ENCODE assay signal across 9 mouse cellular contexts in the genomic region with DNA sequence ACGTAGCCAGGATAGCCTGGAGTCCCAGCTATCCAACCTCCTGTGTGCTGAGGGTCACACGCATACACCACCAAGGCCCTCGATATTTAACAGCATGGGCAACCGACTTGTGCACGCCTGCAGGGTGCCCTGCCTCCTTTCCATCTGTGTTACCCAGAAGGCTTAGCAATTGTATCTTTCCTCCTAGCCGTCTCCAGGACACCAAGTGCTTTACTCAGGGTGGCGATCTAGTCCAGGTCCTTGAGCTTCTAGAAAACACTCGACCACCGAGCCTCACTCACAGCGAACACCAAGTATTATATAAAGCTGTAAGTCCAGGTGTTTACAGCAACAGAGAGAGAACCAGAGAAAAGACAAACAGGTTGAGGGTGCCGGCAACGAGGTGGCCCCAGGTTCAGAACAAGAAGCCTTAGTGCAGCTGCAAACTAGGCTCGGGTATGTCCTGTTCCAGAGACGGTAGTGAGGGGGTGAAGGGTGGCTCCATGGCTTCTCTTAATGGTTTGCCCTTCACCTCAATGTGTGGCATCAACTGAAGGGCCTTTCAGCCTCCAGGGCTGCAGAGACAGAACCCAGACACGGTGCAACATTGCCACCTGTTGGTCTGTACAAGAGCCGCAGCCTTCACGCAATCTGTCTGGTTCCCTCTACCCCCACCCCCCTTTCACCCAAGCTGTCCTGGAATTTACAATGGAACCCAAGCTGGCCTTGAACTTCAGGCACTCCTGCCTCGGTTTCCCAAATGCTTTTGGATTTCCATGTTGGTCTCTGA. TPM values are rescaled to one million over a fixed set of nuclear protein-coding genes. Genes with fewer than 3 reads are reported as not detected.
DNase-seq lines count a peak whose midpoint lies in the region; ATAC-seq and TF ChIP-seq lines count a peak whose summit lies in the region.
"Had no signal": no experiment of that assay in that cellular context is flagged by ENCODE, and none has a peak within 500 bp of the region (broad histone marks: within the 10 kb centered on the region; RNA-seq: fewer than 3 reads in every experiment).

No protein-coding gene starts in this region.

- peak; percentile 67 for ATAC-seq in granulocyte monocyte progenitor cell, adult 5-6 weeks (replicated peaks; ENCODE audit: poor library complexity, severe bottlenecking)
- 0 out of 2 replicates have a peak, but pooled peaks have one; percentile 33 for ATAC-seq in liver, embryonic 14.5 days (ENCODE audit: insufficient read depth)
- peak; percentile 70 for ATAC-seq in neural tube, embryonic 13.5 days (ENCODE audit: low read depth)

- no peaks in the 10 kb centered on the region for H3K9me3 ChIP-seq in liver, embryonic 14.5 days (ENCODE audit: control insufficient read depth, low read length)
- no peaks in the 10 kb centered on the region for H3K9me3 ChIP-seq in neural tube, embryonic 13.5 days

- no peak overlapping the region for H3K27ac ChIP-seq in liver, embryonic 14.5 days
- no peak overlapping the region for H3K27ac ChIP-seq in neural tube, embryonic 13.5 days (replicated peaks)

- peaks cover 3 to 13% of the 10 kb centered on the region in 2 experiments; a peak in 3 of 4 replicates for H3K4me1 ChIP-seq in liver, embryonic 14.5 days (replicated peaks; ENCODE audit: control insufficient read depth in 2 of 2, insufficient read depth in 2 of 2, low read length in 1 of 2)
- H3K4me1 ChIP-seq in neural tube, embryonic 13.5 days (replicated peaks), result no peaks in the 10 kb centered on the region

- no peaks in the 10 kb centered on the region for H3K36me3 ChIP-seq in liver, embryonic 14.5 days (replicated peaks; ENCODE audit: control insufficient read depth, insufficient read depth, low read depth)
- H3K36me3 ChIP-seq in neural tube, embryonic 13.5 days, result no peaks in the 10 kb centered on the region

- TF ChIP-seq EP300 in liver, embryonic 14.5 days (IDR thresholded peaks at IDR 0.05; ENCODE audit: low read depth), result no peak

- H3K27me3 ChIP-seq in liver, embryonic 14.5 days (ENCODE audit: control insufficient read depth, insufficient read depth, low read length), result no peaks in the 10 kb centered on the region
- no peaks in the 10 kb centered on the region for H3K27me3 ChIP-seq in neural tube, embryonic 13.5 days

- 42% methylated on average over 18 of the region's 18 CpGs for WGBS in liver, embryonic 14.5 days (ENCODE audit: insufficient replicate concordance)
- 47% methylated on average over 18 of the region's 18 CpGs for WGBS in neural tube, embryonic 13.5 days

- H3K9ac ChIP-seq in liver, embryonic 14.5 days (replicated peaks), result no peak overlapping the region
- no peak overlapping the region for H3K9ac ChIP-seq in neural tube, embryonic 13.5 days

- H3K4me3 ChIP-seq in liver, embryonic 14.5 days (ENCODE audit: insufficient read depth in 1 of 2, low read depth in 2 of 2, low read length in 2 of 2), result no peak overlapping the region
- H3K4me3 ChIP-seq in neural tube, embryonic 13.5 days, result no peak overlapping the region

- peak; percentile 80 to 83 for DNase-seq in B cell, adult 2 months
- DNase-seq in adipocyte (ENCODE audit: low spot score), result peak; percentile 71
- DNase-seq in embryo, embryonic 10.5 days (ENCODE audit: low spot score), result peak; percentile 90
- peak; percentile 81 for DNase-seq in kidney, postnatal 14 days
- DNase-seq in liver, embryonic 14.5 days (ENCODE audit: low read depth in 3 of 3, low spot score in 3 of 3), result no peak
- DNase-seq in thymus, postnatal 0 days (ENCODE audit: low spot score), result peak; percentile 84

- peak; percentile 93 for TF ChIP-seq CTCF in liver, embryonic 14.5 days (IDR thresholded peaks at IDR 0.05; ENCODE audit: low read depth)

- no peak overlapping the region for H3K4me2 ChIP-seq in liver, embryonic 14.5 days (ENCODE audit: low read depth)
- no peak overlapping the region for H3K4me2 ChIP-seq in neural tube, embryonic 13.5 days

RNA-seq across cellular contexts. Expression of a gene that starts 11.6 kb away (rescaled TPM):
- total RNA-seq in granulocyte monocyte progenitor cell, adult 5-6 weeks (2014; fragmentation: Nextera tagmentation), result 2.7 and 3.1 TPM in 2 replicates
- 0.21 and 1.6 TPM in 2 replicates for total RNA-seq in granulocyte monocyte progenitor cell, adult 5-6 weeks (2017)
- 35.6 and 35.9 TPM in 2 replicates for polyA plus RNA-seq in liver, embryonic 14.5 days (2012; rRNA removed)
- 48.6 and 49.2 TPM in 2 replicates for polyA plus RNA-seq in liver, embryonic 14.5 days (2014; fragmentation: Nextera tagmentation; extraction: Ambion mirVana)
- polyA plus RNA-seq in neural tube, embryonic 13.5 days (2015; fragmentation: Nextera tagmentation; extraction: Ambion mirVana), result 0.63 and 1.4 TPM in 2 replicates
- 0.99 and 1.4 TPM in 2 replicates for polyA plus RNA-seq in thymus, postnatal 0 days (2015; fragmentation: Nextera tagmentation; extraction: Ambion mirVana)

RNA-seq across cellular contexts. Expression of a gene that starts 19.3 kb away (rescaled TPM):
- 19.3 and 22.1 TPM in 2 replicates for total RNA-seq in granulocyte monocyte progenitor cell, adult 5-6 weeks (2014; fragmentation: Nextera tagmentation)
- 23.5 and 25.9 TPM in 2 replicates for total RNA-seq in granulocyte monocyte progenitor cell, adult 5-6 weeks (2017)
- polyA plus RNA-seq in liver, embryonic 14.5 days (2012; rRNA removed), result 5.3 and 6.4 TPM in 2 replicates
- polyA plus RNA-seq in liver, embryonic 14.5 days (2014; fragmentation: Nextera tagmentation; extraction: Ambion mirVana), result 7.6 and 8.5 TPM in 2 replicates
- polyA plus RNA-seq in neural tube, embryonic 13.5 days (2015; fragmentation: Nextera tagmentation; extraction: Ambion mirVana), result 1.0 and 2.4 TPM in 2 replicates
- 154 and 165 TPM in 2 replicates for polyA plus RNA-seq in thymus, postnatal 0 days (2015; fragmentation: Nextera tagmentation; extraction: Ambion mirVana)

RNA-seq across cellular contexts. Expression of a gene that starts 23.3 kb away (rescaled TPM):
- not detected in 2 replicates for total RNA-seq in granulocyte monocyte progenitor cell, adult 5-6 weeks (2014; fragmentation: Nextera tagmentation)
- 1.6 and 2.5 TPM in 2 replicates for total RNA-seq in granulocyte monocyte progenitor cell, adult 5-6 weeks (2017)
- polyA plus RNA-seq in liver, embryonic 14.5 days (2012; rRNA removed), result 0.08 and 0.11 TPM in 2 replicates
- not detected in 2 replicates for polyA plus RNA-seq in liver, embryonic 14.5 days (2014; fragmentation: Nextera tagmentation; extraction: Ambion mirVana)
- polyA plus RNA-seq in neural tube, embryonic 13.5 days (2015; fragmentation: Nextera tagmentation; extraction: Ambion mirVana), result not detected in 2 replicates
- polyA plus RNA-seq in thymus, postnatal 0 days (2015; fragmentation: Nextera tagmentation; extraction: Ambion mirVana), result 2.4 and 2.7 TPM in 2 replicates
- total RNA-seq: gastrocnemius, adult 8-10 months had no signal

RNA-seq across cellular contexts. Expression of a gene that starts 27.2 kb away (rescaled TPM):
- total RNA-seq in granulocyte monocyte progenitor cell, adult 5-6 weeks (2014; fragmentation: Nextera tagmentation), result 123 and 159 TPM in 2 replicates
- 293 and 356 TPM in 2 replicates for total RNA-seq in granulocyte monocyte progenitor cell, adult 5-6 weeks (2017)
- polyA plus RNA-seq in liver, embryonic 14.5 days (2012; rRNA removed), result 8.0 and 10.8 TPM in 2 replicates
- polyA plus RNA-seq in liver, embryonic 14.5 days (2014; fragmentation: Nextera tagmentation; extraction: Ambion mirVana), result 7.9 and 8.0 TPM in 2 replicates
- polyA plus RNA-seq in neural tube, embryonic 13.5 days (2015; fragmentation: Nextera tagmentation; extraction: Ambion mirVana), result 0.08 and 0.10 TPM in 2 replicates
- 26.6 and 26.7 TPM in 2 replicates for polyA plus RNA-seq in thymus, postnatal 0 days (2015; fragmentation: Nextera tagmentation; extraction: Ambion mirVana)

Comparison
In these comparisons a context has a peak if more than half of its experiments do, and no peak if none do; other contexts are left out.
1. DNase-seq: peak in B cell, adult 2 months (2 of 2), adipocyte (single experiment), embryo, embryonic 10.5 days (single experiment), kidney, postnatal 14 days (single experiment) and thymus, postnatal 0 days (single experiment); none in liver, embryonic 14.5 days (0 of 3).
2. RNA of a gene that starts 11.6 kb away (polyA plus RNA-seq): 35.6 to 49.2 TPM in liver, embryonic 14.5 days; 0.99 to 1.4 TPM in thymus, postnatal 0 days and 0.63 to 1.4 TPM in neural tube, embryonic 13.5 days; every median in the first group is over 10 times any median in the second.
3. RNA of a gene that starts 19.3 kb away (polyA plus RNA-seq): 154 to 165 TPM in thymus, postnatal 0 days; 5.3 to 8.5 TPM in liver, embryonic 14.5 days and 1.0 to 2.4 TPM in neural tube, embryonic 13.5 days; every median in the first group is over 10 times any median in the second.
4. Peak in every context shown above with its lines, with median percentiles within 50 percentile points of each other: ATAC-seq.